Mouse (Mus musculus) liver, embryonic 13.5 days (tissue): ENCODE measurements around the gene Vwc2l. TPM values are rescaled to one million over a fixed set of nuclear protein-coding genes. Genes with fewer than 3 reads are reported as not detected.
A peak's percentile ranks its signal among the peaks of the same experiment; 100 is the strongest.

ENCODE experiments used
- ATAC-seq: fragments of 200-750 bp; cut with Nextera tagmentation; 2 replicates; pipeline ENCODE4 v1.8.0; 2017; ENCODE audit warnings: low read depth, mild to moderate bottlenecking, moderate number of reproducible peaks, moderate library complexity
- DNase-seq: peaks from one replicate; pipeline ENCODE4 v3.0.0; 2022
- H3K27ac ChIP-seq: fragments of 300-500 bp; sonication (generic); 2 replicates; pipeline ENCODE4 v1.5.1; 2015; ENCODE audit warnings: moderate library complexity, mild to moderate bottlenecking, inconsistent platforms
- H3K27me3 ChIP-seq: fragments of 300-500 bp; sonication (generic); 2 replicates; pipeline ENCODE4 v1.6.1; 2015; ENCODE audit warnings: mild to moderate bottlenecking, inconsistent platforms
- H3K36me3 ChIP-seq: fragments of 300-500 bp; sonication (generic); 2 replicates; pipeline ENCODE4 v1.6.1; 2015; ENCODE audit warnings: mild to moderate bottlenecking, inconsistent platforms
- H3K4me1 ChIP-seq: fragments of 300-500 bp; sonication (generic); replicated peaks from 2 replicates; pipeline ENCODE4 v1.6.1; 2015; ENCODE audit warnings: inconsistent platforms
- H3K4me2 ChIP-seq: fragments of 300-500 bp; sonication (generic); 2 replicates; pipeline ENCODE4 v1.6.1; 2015; ENCODE audit warnings: inconsistent platforms, mild to moderate bottlenecking, moderate library complexity
- H3K4me3 ChIP-seq: fragments of 300-500 bp; sonication (generic); replicated peaks from 2 replicates; pipeline ENCODE4 v1.5.1; 2015; ENCODE audit warnings: mild to moderate bottlenecking, inconsistent platforms
- H3K9ac ChIP-seq: fragments of 300-500 bp; sonication (generic); 2 replicates; pipeline ENCODE4 v1.6.1; 2015; ENCODE audit warnings: mild to moderate bottlenecking, inconsistent platforms
- H3K9me3 ChIP-seq: fragments of 300-500 bp; sonication (generic); replicated peaks from 2 replicates; pipeline ENCODE4 v1.6.1; 2016; ENCODE audit warnings: inconsistent platforms
- WGBS: fragments of 180-500 bp; shearing (Covaris S2); methylation state at CpG from one replicate; pipeline ENCODE4 v1.1.7; 2015; ENCODE audit not compliant: insufficient replicate concordance; 5-methylcytosine and 5-hydroxymethylcytosine counted together
- polyA plus RNA-seq: library from polyadenylated mRNA; unstranded; fragments of >200 nt; fragmentation: Nextera tagmentation; extraction: Ambion mirVana; gene quantifications from 2 replicates; pipeline ENCODE4 v1.2.1, GENCODE M21; 2015

Vwc2l gene
- 0.02 and 0.03 TPM in 2 replicates for polyA plus RNA-seq

DNA sequence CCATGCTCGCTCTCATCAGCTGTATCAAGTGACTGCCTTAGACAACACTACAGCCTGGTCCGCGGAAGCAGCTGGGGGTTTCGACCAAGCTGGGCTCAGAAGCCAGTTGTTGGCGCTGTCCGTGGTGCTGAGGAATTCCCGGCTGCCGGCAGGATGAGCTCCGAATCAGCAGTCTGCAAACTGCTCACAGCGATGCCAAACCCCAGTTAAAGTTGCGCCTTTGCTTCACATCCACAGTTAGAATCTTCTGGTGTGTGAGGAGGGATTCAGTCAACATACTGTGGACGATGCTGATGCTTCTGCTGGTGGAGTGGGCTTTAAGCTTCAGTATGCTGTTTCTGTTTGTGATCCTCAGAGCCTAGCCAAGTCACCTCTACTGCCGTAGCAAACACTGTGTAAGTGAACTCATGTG, at the start of gene Vwc2l:
Gene Vwc2l (plus strand): TSS at position 61 of the 412 bp plus-strand sequence.
- Histone ChIP-seq H3K9ac (no peak within 1 kb of the TSS), H3K4me1 (no peaks in the 10 kb centered on the region), H3K36me3 (no peaks in the 10 kb centered on the region), H3K27ac (no peak within 1 kb of the TSS), H3K4me2 (no peak within 1 kb of the TSS), H3K9me3 (no peaks in the 10 kb centered on the region), H3K27me3 (no peaks in the 10 kb centered on the region), H3K4me3 (no peak within 1 kb of the TSS)
- peak; percentile 9 for DNase-seq
- WGBS: 10% methylated on average over 13 of the region's 13 CpGs
- ATAC-seq: no peak

DNA sequence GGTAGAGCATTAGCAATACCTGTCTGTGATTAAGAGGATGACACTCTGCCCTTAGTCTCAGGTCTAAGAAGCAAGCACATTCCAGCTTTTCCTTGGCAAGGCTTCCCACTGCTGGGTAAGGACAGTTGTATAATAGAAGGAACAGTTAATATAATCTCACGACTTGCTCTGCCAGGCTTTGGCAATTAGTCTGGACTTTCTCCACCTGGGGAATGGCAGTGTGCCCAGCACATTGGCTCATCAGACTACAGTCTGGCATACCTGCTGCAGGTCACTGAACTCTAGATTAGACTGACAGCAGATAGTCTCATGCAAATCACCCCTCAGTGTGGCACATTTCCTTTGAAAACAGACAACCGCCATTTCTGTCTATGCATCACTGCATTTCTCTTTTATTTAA, 33.0 kb upstream of the Vwc2l start:
- WGBS: 66% methylated on average over 2 of the region's 2 CpGs
- no peak for DNase-seq
- Histone ChIP-seq H3K27me3 (no peaks in the 10 kb centered on the region), H3K9ac (no peak overlapping the region), H3K9me3 (no peaks in the 10 kb centered on the region), H3K4me1 (no peaks in the 10 kb centered on the region), H3K27ac (no peak overlapping the region), H3K4me2 (no peak overlapping the region), H3K4me3 (no peak overlapping the region), H3K36me3 (no peaks in the 10 kb centered on the region)
- no peak for ATAC-seq

DNA sequence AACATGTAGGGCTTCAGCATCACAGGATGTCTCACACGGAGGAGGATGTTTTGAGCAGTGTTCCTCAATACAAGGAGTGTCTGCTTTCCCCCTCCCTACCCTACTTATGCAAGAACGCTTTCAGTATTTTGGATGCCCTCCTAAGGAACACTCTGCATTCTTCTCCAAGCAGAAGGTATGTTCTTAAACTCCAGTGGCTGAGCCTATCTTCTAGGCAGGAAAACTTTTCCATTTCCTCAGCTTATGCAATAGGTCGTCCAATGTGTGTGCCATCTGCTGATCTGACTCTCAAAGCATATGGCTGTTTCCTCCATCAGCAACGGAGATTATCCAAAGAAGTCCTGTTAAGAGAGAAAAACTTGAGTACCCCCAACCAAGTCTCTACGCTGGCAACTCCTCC, 25.2 kb upstream of the Vwc2l start:
- no peaks in the 10 kb centered on the region for H3K9me3 ChIP-seq
- H3K4me2 ChIP-seq: no peak overlapping the region
- H3K27me3 ChIP-seq: no peaks in the 10 kb centered on the region
- H3K27ac ChIP-seq: no peak overlapping the region
- no peaks in the 10 kb centered on the region for H3K4me1 ChIP-seq
- WGBS: 55% methylated on average over 5 of the region's 5 CpGs
- H3K4me3 ChIP-seq: no peak overlapping the region
- H3K9ac ChIP-seq: no peak overlapping the region
- DNase-seq (no peak), ATAC-seq (no peak)
- H3K36me3 ChIP-seq: no peaks in the 10 kb centered on the region

DNA sequence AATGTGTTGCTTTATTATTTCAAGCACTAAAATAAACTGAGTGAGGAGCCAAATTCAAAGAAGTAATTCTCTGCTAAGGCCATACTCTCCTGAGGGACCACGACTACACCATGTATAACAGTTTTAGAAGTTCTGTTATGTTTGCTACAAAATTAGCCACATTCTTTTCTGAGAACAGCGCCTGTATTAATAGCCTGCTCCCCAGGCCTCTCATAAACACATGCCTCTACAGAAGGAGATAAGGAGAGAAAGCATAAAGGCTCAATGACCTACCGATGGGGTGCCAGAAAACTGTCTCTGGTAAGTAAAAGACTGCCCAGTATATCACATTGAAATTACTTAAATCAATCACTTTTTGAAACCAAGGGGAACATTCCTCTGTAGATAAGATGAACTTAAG, 21.6 kb upstream of the Vwc2l start:
- H3K27ac ChIP-seq: no peak overlapping the region
- H3K9ac ChIP-seq: no peak overlapping the region
- no peak overlapping the region for H3K4me2 ChIP-seq
- no peaks in the 10 kb centered on the region for H3K9me3 ChIP-seq
- no peak for DNase-seq
- 52% methylated on average over 3 of the region's 3 CpGs for WGBS
- no peaks in the 10 kb centered on the region for H3K36me3 ChIP-seq
- no peak for ATAC-seq
- H3K4me3 ChIP-seq: no peak overlapping the region
- no peaks in the 10 kb centered on the region for H3K27me3 ChIP-seq
- no peaks in the 10 kb centered on the region for H3K4me1 ChIP-seq

DNA sequence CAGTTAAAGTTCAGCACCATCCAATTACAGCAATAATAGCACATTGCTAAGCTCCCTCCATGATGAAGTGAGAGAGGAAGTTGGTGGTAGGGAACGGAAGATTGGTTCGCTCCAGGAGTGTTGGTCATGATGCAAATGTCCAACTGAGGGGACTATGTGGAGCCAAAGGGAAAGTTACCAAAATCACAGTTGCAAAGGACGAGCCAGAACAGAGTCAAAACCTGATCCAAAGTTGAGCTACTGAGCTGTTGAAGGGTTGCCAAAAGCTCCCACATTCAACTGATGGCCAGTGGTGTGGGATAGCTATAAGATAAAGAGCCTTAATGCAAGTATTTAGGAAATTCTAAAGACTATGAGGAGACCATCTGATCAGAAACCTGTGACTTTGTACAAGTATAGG, 19.7 kb upstream of the Vwc2l start:
- 61% methylated on average over 3 of the region's 3 CpGs for WGBS

DNA sequence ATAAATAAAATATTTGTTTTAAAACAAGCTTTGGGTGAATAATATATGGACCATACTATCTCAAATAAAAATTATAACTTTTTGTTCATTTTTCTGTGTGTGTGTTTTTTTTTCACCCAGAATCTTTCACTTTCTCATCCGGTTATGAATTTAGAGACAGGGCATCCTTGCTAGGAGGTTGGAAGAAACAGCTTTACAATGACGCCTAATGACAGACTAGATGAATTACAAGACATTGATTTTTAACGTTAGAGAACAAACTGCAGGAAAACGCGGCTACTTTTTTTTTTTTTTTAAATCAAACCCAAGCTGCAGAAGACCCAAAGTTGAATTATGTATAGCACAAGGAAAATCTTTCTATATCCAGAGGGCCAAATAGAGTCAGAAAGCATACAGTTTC, 470 bp upstream of the Vwc2l start:
- H3K4me3 ChIP-seq: no peak overlapping the region
- H3K9me3 ChIP-seq: no peaks in the 10 kb centered on the region
- ATAC-seq (no peak), DNase-seq (no peak)
- no peaks in the 10 kb centered on the region for H3K4me1 ChIP-seq
- no peaks in the 10 kb centered on the region for H3K36me3 ChIP-seq
- WGBS: 52% methylated on average over 5 of the region's 5 CpGs
- H3K9ac ChIP-seq: no peak overlapping the region
- H3K27me3 ChIP-seq: no peaks in the 10 kb centered on the region
- no peak overlapping the region for H3K4me2 ChIP-seq
- no peak overlapping the region for H3K27ac ChIP-seq

More for the DNA sequence above, 19.7 kb upstream of the Vwc2l start:
- Histone ChIP-seq H3K9ac (no peak overlapping the region), H3K27me3 (no peaks in the 10 kb centered on the region), H3K4me1 (no peaks in the 10 kb centered on the region), H3K27ac (no peak overlapping the region), H3K4me3 (no peak overlapping the region), H3K4me2 (no peak overlapping the region), H3K36me3 (no peaks in the 10 kb centered on the region), H3K9me3 (no peaks in the 10 kb centered on the region)
- DNase-seq (no peak), ATAC-seq (no peak)

DNA sequence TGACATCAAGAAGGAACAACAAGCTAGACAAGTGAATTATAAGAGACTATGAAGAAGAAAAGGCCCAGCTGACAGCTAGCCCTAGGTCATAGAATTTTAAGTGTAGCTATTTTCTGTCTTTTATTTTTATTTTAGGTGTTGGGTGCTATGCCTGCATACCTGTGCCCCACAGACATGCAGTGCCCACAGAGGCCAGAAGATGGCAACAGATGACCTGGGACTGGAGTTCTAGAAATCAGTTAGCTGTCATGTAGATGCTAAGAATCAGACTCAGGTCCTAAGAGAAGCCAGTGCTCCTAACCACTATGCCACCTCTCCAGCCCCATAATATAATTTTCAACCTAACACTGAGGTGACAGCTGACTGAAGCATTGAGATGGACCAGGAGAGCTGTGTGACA, 61.6 kb downstream of the Vwc2l start:
- H3K4me2 ChIP-seq: no peak overlapping the region
- H3K27ac ChIP-seq: no peak overlapping the region
- DNase-seq: peak; percentile 2
- no peak for ATAC-seq
- H3K36me3 ChIP-seq: no peaks in the 10 kb centered on the region
- H3K27me3 ChIP-seq: no peaks in the 10 kb centered on the region
- H3K4me1 ChIP-seq: no peaks in the 10 kb centered on the region
- no peak overlapping the region for H3K9ac ChIP-seq
- no peaks in the 10 kb centered on the region for H3K9me3 ChIP-seq
- H3K4me3 ChIP-seq: no peak overlapping the region

DNA sequence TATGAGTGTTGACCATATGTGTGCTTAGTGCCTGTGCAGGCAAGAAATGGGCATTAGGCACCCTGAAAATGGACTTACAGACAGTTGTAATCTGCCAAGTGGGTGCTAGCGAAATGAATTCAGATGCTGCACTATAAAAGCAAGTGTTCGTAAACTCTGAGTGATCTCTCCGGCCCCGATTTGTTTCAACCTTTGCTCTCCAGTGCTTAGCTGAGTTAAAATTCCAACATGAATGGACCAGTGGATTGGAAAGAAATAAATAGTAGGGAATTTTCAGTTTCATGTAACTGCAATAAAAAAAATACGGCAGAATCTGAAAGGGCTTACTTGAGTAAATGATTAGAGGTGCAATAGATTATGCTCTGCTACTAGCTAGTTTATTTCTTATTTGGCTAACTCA, 66.1 kb downstream of the Vwc2l start:
- Histone ChIP-seq H3K9me3 (no peaks in the 10 kb centered on the region), H3K4me1 (no peaks in the 10 kb centered on the region), H3K4me3 (no peak overlapping the region), H3K27me3 (no peaks in the 10 kb centered on the region), H3K36me3 (no peaks in the 10 kb centered on the region), H3K4me2 (no peak overlapping the region), H3K9ac (no peak overlapping the region), H3K27ac (no peak overlapping the region)
- ATAC-seq: no peak
- DNase-seq: no peak
- 71% methylated on average over 5 of the region's 5 CpGs for WGBS

DNA sequence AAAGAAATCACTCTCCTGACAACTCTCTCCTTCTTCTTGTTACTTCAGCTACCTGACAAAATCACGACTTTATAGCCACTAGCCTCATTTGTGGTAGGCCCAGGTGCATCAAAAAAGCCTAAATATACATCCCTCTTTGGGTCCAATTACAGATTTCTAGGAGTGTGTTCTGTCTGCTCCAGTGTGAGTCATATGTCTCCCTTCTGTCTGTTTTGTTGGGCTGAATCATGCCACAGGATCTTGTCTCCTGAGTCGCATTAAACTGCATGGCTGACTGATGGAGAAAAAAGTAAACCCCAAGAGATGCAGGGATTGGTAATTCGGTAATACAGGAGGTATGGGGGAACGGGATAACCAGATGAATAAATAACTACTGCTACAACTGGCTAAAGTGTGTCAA, 69.6 kb downstream of the Vwc2l start:
- no peaks in the 10 kb centered on the region for H3K36me3 ChIP-seq
- no peak overlapping the region for H3K4me3 ChIP-seq
- DNase-seq (no peak), ATAC-seq (no peak)
- no peak overlapping the region for H3K9ac ChIP-seq
- H3K27ac ChIP-seq: no peak overlapping the region
- no peaks in the 10 kb centered on the region for H3K4me1 ChIP-seq
- WGBS: 55% methylated on average over 4 of the region's 4 CpGs
- no peaks in the 10 kb centered on the region for H3K9me3 ChIP-seq
- no peak overlapping the region for H3K4me2 ChIP-seq
- H3K27me3 ChIP-seq: no peaks in the 10 kb centered on the region

DNA sequence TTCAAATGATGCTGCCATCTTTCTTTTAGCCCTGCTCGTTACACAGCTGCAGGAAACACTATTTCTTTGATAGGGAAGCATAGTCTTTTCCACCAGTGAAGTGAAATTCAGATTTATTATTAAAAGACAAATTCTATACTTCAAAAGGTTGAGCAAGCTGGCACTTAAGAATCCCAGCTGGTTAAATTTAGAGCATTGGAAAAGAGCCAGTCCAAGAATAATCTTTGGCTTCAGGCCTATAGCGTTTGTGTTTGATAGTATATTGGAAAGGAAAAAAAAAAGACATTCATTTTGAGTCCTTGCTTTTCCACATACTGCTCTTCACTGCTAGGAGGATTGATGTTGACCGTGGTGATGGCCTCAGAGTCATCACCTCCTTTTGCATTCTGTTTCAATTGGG, 77.9 kb downstream of the Vwc2l start:
- Histone ChIP-seq H3K9me3 (no peaks in the 10 kb centered on the region), H3K27ac (no peak overlapping the region), H3K36me3 (no peaks in the 10 kb centered on the region), H3K4me2 (no peak overlapping the region), H3K27me3 (no peaks in the 10 kb centered on the region), H3K4me1 (no peaks in the 10 kb centered on the region), H3K4me3 (no peak overlapping the region), H3K9ac (no peak overlapping the region)
- ATAC-seq: no peak
- WGBS: 60% methylated on average over 3 of the region's 3 CpGs
- DNase-seq: no peak

DNA sequence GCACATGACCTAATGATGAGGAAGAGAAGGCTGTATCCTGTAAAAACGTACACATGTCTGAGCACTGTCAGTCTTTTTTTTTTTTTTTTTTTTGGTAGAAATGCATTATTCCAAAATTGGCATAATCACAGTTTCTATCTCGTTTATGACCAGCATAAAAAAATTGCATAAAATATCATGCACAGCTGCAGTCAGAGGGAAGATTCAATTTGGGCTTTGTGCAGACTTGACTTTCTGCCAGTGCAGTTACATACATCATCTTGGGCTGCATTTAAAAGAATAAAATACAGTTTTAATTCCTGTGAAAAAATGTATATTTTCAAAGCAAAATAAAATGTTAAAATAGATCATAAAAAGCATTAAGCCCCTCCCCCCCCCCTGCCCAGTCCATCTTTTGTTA, 97.6 kb downstream of the Vwc2l start:
- WGBS: 30% methylated on average over 2 of the region's 2 CpGs
- Histone ChIP-seq H3K27ac (no peak overlapping the region), H3K36me3 (no peaks in the 10 kb centered on the region), H3K4me3 (no peak overlapping the region), H3K9ac (no peak overlapping the region), H3K27me3 (no peaks in the 10 kb centered on the region), H3K4me1 (no peaks in the 10 kb centered on the region), H3K4me2 (no peak overlapping the region), H3K9me3 (no peaks in the 10 kb centered on the region)
- DNase-seq (no peak), ATAC-seq (no peak)

DNA sequence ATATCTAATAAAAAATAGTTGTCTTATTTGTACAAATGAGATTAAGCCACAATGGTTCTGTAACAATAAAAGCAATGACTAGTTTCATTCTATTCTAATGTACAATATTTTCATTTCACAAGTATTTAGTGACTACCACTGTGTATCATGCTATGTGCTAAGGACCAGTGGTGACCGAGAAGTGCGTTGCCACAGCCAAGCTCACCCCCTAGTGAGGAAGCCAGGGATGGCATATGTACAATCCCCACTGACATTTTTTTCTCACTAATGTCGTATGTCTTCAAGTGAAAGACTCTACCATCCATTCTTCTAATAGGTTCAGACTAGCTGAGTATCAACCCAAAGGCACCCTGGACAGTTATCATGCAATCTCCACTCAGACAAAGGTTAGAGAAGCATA, 107.7 kb downstream of the Vwc2l start:
- H3K9me3 ChIP-seq: no peaks in the 10 kb centered on the region
- no peak for ATAC-seq
- no peak for DNase-seq
- WGBS: 61% methylated on average over 3 of the region's 3 CpGs
- no peak overlapping the region for H3K27ac ChIP-seq
- no peaks in the 10 kb centered on the region for H3K27me3 ChIP-seq
- H3K4me2 ChIP-seq: no peak overlapping the region
- H3K4me1 ChIP-seq: no peaks in the 10 kb centered on the region
- no peak overlapping the region for H3K4me3 ChIP-seq
- H3K36me3 ChIP-seq: no peaks in the 10 kb centered on the region
- no peak overlapping the region for H3K9ac ChIP-seq

DNA sequence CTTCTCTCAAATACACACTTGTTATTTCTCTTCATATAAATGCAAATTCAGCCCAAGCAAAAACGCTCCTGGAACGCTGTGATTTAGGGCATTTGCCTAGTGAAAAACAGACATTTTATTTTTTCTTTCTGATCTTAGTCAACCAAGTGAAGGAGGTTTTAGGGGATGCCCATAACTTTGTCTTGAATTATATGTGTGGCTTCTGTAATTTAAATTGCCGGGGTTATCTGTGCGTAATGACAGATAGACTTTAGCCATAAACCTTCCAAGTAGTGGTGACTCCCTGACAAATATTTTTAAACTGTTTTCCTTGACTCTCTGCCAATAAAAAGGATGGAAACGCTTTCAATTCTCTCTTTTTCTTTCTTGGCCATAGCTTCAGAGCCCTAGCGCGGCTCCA, 116.7 kb downstream of the Vwc2l start:
- no peaks in the 10 kb centered on the region for H3K4me1 ChIP-seq
- 74% methylated on average over 7 of the region's 7 CpGs for WGBS
- H3K27me3 ChIP-seq: no peaks in the 10 kb centered on the region
- H3K4me2 ChIP-seq: no peak overlapping the region
- no peak overlapping the region for H3K4me3 ChIP-seq
- no peaks in the 10 kb centered on the region for H3K9me3 ChIP-seq
- H3K27ac ChIP-seq: no peak overlapping the region
- no peak overlapping the region for H3K9ac ChIP-seq
- ATAC-seq (no peak), DNase-seq (no peak)
- H3K36me3 ChIP-seq: no peaks in the 10 kb centered on the region
